Mouse (Mus musculus): ENCODE results near the gene Gm37419. TPM values are rescaled to one million over a fixed set of nuclear protein-coding genes. Genes with fewer than 3 reads are reported as not detected.

The Gm37419 gene
- polyA plus RNA-seq, 1 experiment from 2014 or later, result not detected

GRCm38 (mm10) chr16:23982891-23983588 lies 5.2 kb upstream of the Gm37419 start:
- WGBS, result 1% methylated on average over 33 of the region's 33 CpGs
- Histone ChIP-seq H3K4me1 (ENCODE audit: control insufficient read depth, insufficient read depth, low read length) (peaks cover 26% of the 10 kb centered on the region), H3K9ac (ENCODE audit: low read length) (peak overlapping the region; percentile 57)

GRCm38 (mm10) chr16:23984183-23984582 lies 4.1 kb upstream of the Gm37419 start:
- peaks cover 26% of the 10 kb centered on the region for H3K4me1 ChIP-seq (ENCODE audit: control insufficient read depth, insufficient read depth, low read length)

More at GRCm38 (mm10) chr16:23982891-23983588, 5.2 kb upstream of the Gm37419 start:
- 0 out of 2 replicates have a peak, but pooled peaks cover 3% of the 10 kb centered on the region for H3K27me3 ChIP-seq (ENCODE audit: control insufficient read depth, insufficient read depth, low read length)
- H3K9me3 ChIP-seq (replicated peaks; ENCODE audit: control insufficient read depth, low read length), result no peaks in the 10 kb centered on the region
- peak overlapping the region; percentile 78 for H3K27ac ChIP-seq (ENCODE audit: low read length)
- H3K36me3 ChIP-seq (ENCODE audit: control insufficient read depth, insufficient read depth, low read length), result no peaks in the 10 kb centered on the region
- H3K4me2 ChIP-seq (ENCODE audit: low read depth, low read length), result peak overlapping the region; percentile 99
- H3K4me3 ChIP-seq (replicated peaks; ENCODE audit: low read length), result peak overlapping the region; percentile 43
- no peak for ATAC-seq (ENCODE audit: insufficient read depth, low FRiP score)

GRCm38 (mm10) chr16:23984760-23985466 lies 3.4 kb upstream of the Gm37419 start:
- H3K9me3 ChIP-seq (replicated peaks; ENCODE audit: control insufficient read depth, low read length), result no peaks in the 10 kb centered on the region
- H3K4me1 ChIP-seq (ENCODE audit: control insufficient read depth, insufficient read depth, low read length), result peaks cover 29% of the 10 kb centered on the region
- peak overlapping the region; percentile 99 for H3K4me2 ChIP-seq (ENCODE audit: low read depth, low read length)
- 1% methylated on average over 22 of the region's 22 CpGs for whole genome bisulfite sequencing
- peak; percentile 8; the same call in 1 of the 2 replicates for ATAC-seq (ENCODE audit: insufficient read depth, low FRiP score)
- peak overlapping the region; percentile 69 for H3K9ac ChIP-seq (ENCODE audit: low read length)
- H3K36me3 ChIP-seq (ENCODE audit: control insufficient read depth, insufficient read depth, low read length), result no peaks in the 10 kb centered on the region
- H3K27me3 ChIP-seq (ENCODE audit: control insufficient read depth, insufficient read depth, low read length), result no peaks in the 10 kb centered on the region
- peak overlapping the region; percentile 53 for H3K27ac ChIP-seq (ENCODE audit: low read length)
- H3K4me3 ChIP-seq (replicated peaks; ENCODE audit: low read length), result peak overlapping the region; percentile 53

More at GRCm38 (mm10) chr16:23984183-23984582, 4.1 kb upstream of the Gm37419 start:
- Histone ChIP-seq H3K9me3 (replicated peaks; ENCODE audit: control insufficient read depth, low read length) (no peaks in the 10 kb centered on the region), H3K4me2 (ENCODE audit: low read depth, low read length) (peak overlapping the region; percentile 99), H3K4me3 (replicated peaks; ENCODE audit: low read length) (peak overlapping the region; percentile 53), H3K27ac (ENCODE audit: low read length) (peak overlapping the region; percentile 53), H3K27me3 (ENCODE audit: control insufficient read depth, insufficient read depth, low read length) (0 out of 2 replicates have a peak, but pooled peaks cover 3% of the 10 kb centered on the region), H3K36me3 (ENCODE audit: control insufficient read depth, insufficient read depth, low read length) (no peaks in the 10 kb centered on the region), H3K9ac (ENCODE audit: low read length) (peak overlapping the region; percentile 69)
- peak; percentile 61; the same call in 1 of the 2 replicates for ATAC-seq (ENCODE audit: insufficient read depth, low FRiP score)
- 2% methylated on average over 22 of the region's 22 CpGs for WGBS

- H3K4me3 ChIP-seq (replicated peaks; ENCODE audit: low read length), result peak overlapping the region; percentile 53; the same call in 1 of the 2 replicates
- peaks cover 28% of the 10 kb centered on the region for H3K4me1 ChIP-seq (ENCODE audit: control insufficient read depth, insufficient read depth, low read length)
- H3K9me3 ChIP-seq (replicated peaks; ENCODE audit: control insufficient read depth, low read length), result no peaks in the 10 kb centered on the region
Observed at GRCm38 (mm10) chr16:23985467-23985861, 2.8 kb upstream of the Gm37419 start.

GRCm38 (mm10) chr16:23986176-23986575 lies 2.1 kb upstream of the Gm37419 start:
- Histone ChIP-seq H3K36me3 (ENCODE audit: control insufficient read depth, insufficient read depth, low read length) (no peaks in the 10 kb centered on the region), H3K9ac (ENCODE audit: low read length) (peak overlapping the region; percentile 98; the same call in 1 of the 2 replicates), H3K4me3 (replicated peaks; ENCODE audit: low read length) (peak overlapping the region; percentile 84), H3K4me2 (ENCODE audit: low read depth, low read length) (peak overlapping the region; percentile 99), H3K9me3 (replicated peaks; ENCODE audit: control insufficient read depth, low read length) (no peaks in the 10 kb centered on the region), H3K4me1 (ENCODE audit: control insufficient read depth, insufficient read depth, low read length) (peaks cover 21% of the 10 kb centered on the region), H3K27me3 (ENCODE audit: control insufficient read depth, insufficient read depth, low read length) (no peaks in the 10 kb centered on the region), H3K27ac (ENCODE audit: low read length) (no peak overlapping the region; the same call in 1 of the 2 replicates)
- no peak for ATAC-seq (ENCODE audit: insufficient read depth, low FRiP score)
- 26% methylated on average over 3 of the region's 3 CpGs for WGBS

More at GRCm38 (mm10) chr16:23985467-23985861, 2.8 kb upstream of the Gm37419 start:
- no peaks in the 10 kb centered on the region for H3K27me3 ChIP-seq (ENCODE audit: control insufficient read depth, insufficient read depth, low read length)
- WGBS, result 5% methylated on average over 6 of the region's 6 CpGs
- H3K27ac ChIP-seq (ENCODE audit: low read length), result no peak overlapping the region
- ATAC-seq (ENCODE audit: insufficient read depth, low FRiP score), result no peak
- H3K36me3 ChIP-seq (ENCODE audit: control insufficient read depth, insufficient read depth, low read length), result no peaks in the 10 kb centered on the region
- no peak overlapping the region for H3K9ac ChIP-seq (ENCODE audit: low read length)
- H3K4me2 ChIP-seq (ENCODE audit: low read depth, low read length), result peak overlapping the region; percentile 99

- Histone ChIP-seq H3K4me3 (replicated peaks; ENCODE audit: low read length) (peak overlapping the region; percentile 84), H3K27ac (ENCODE audit: low read length) (peak overlapping the region; percentile 44; the same call in 1 of the 2 replicates), H3K4me1 (ENCODE audit: control insufficient read depth, insufficient read depth, low read length) (peaks cover 20% of the 10 kb centered on the region), H3K36me3 (ENCODE audit: control insufficient read depth, insufficient read depth, low read length) (no peaks in the 10 kb centered on the region), H3K4me2 (ENCODE audit: low read depth, low read length) (peak overlapping the region; percentile 99), H3K9me3 (replicated peaks; ENCODE audit: control insufficient read depth, low read length) (no peaks in the 10 kb centered on the region), H3K27me3 (ENCODE audit: control insufficient read depth, insufficient read depth, low read length) (no peaks in the 10 kb centered on the region), H3K9ac (ENCODE audit: low read length) (peak overlapping the region; percentile 98)
- no peak for ATAC-seq (ENCODE audit: insufficient read depth, low FRiP score)
- 1% methylated on average over 17 of the region's 17 CpGs for WGBS
Observed at GRCm38 (mm10) chr16:23986871-23987270, 1.4 kb upstream of the Gm37419 start.

GRCm38 (mm10) chr16:23987341-23988156 lies 733 bp upstream of the Gm37419 start:
- WGBS, result under 1% methylated on average over 61 of the region's 64 CpGs

GRCm38 (mm10) chr16:23988157-23988465 lies 171 bp upstream of the Gm37419 start:
- WGBS, result under 1% methylated on average over 13 of the region's 13 CpGs
- no peak for ATAC-seq (ENCODE audit: insufficient read depth, low FRiP score)
- Histone ChIP-seq H3K27ac (ENCODE audit: low read length) (peak overlapping the region; percentile 98), H3K4me1 (ENCODE audit: control insufficient read depth, insufficient read depth, low read length) (peaks cover 18% of the 10 kb centered on the region), H3K4me2 (ENCODE audit: low read depth, low read length) (peak overlapping the region; percentile 99), H3K4me3 (replicated peaks; ENCODE audit: low read length) (peak overlapping the region; percentile 84), H3K27me3 (ENCODE audit: control insufficient read depth, insufficient read depth, low read length) (no peaks in the 10 kb centered on the region), H3K9ac (ENCODE audit: low read length) (peak overlapping the region; percentile 98), H3K36me3 (ENCODE audit: control insufficient read depth, insufficient read depth, low read length) (no peaks in the 10 kb centered on the region), H3K9me3 (replicated peaks; ENCODE audit: control insufficient read depth, low read length) (no peaks in the 10 kb centered on the region)

More at GRCm38 (mm10) chr16:23987341-23988156, 733 bp upstream of the Gm37419 start:
- ATAC-seq (ENCODE audit: insufficient read depth, low FRiP score), result no peak
- H3K27me3 ChIP-seq (ENCODE audit: control insufficient read depth, insufficient read depth, low read length), result no peaks in the 10 kb centered on the region
- peaks cover 17% of the 10 kb centered on the region for H3K4me1 ChIP-seq (ENCODE audit: control insufficient read depth, insufficient read depth, low read length)
- H3K27ac ChIP-seq (ENCODE audit: low read length), result peak overlapping the region; percentile 98
- H3K4me3 ChIP-seq (replicated peaks; ENCODE audit: low read length), result peak overlapping the region; percentile 84
- H3K4me2 ChIP-seq (ENCODE audit: low read depth, low read length), result peak overlapping the region; percentile 99
- peak overlapping the region; percentile 98 for H3K9ac ChIP-seq (ENCODE audit: low read length)
- no peaks in the 10 kb centered on the region for H3K9me3 ChIP-seq (replicated peaks; ENCODE audit: control insufficient read depth, low read length)
- H3K36me3 ChIP-seq (ENCODE audit: control insufficient read depth, insufficient read depth, low read length), result no peaks in the 10 kb centered on the region
